Mouse (Mus musculus) megakaryocyte progenitor cell, adult 5-6 weeks (primary cell): ENCODE measurements around the gene Defb42. TPM values are rescaled to one million over a fixed set of nuclear protein-coding genes. Genes with fewer than 3 reads are reported as not detected.
A peak's percentile ranks its signal among the peaks of the same experiment; 100 is the strongest.

ENCODE experiments used
- ATAC-seq: replicated peaks from 2 replicates; pipeline ENCODE4 v1.8.0; 2016; ENCODE audit warnings: mild to moderate bottlenecking, moderate TSS enrichment, inconsistent platforms; ENCODE audit not compliant: poor library complexity
- total RNA-seq, 2 experiments: library from RNA; stranded (forward) in 1 of 2; stranded (reverse) in 1 of 2; fragments of 157-497, 149-512 nt in 1 of 2; fragments of 200-1000 nt in 1 of 2; gene quantifications; 2 replicates each; pipeline versions ENCODE4 v1.2.3 to v1.2.4; 2015 to 2017

Defb42 gene
- total RNA-seq (2015) (not detected in 2 replicates), total RNA-seq (2017) (not detected in 2 replicates)

DNA sequence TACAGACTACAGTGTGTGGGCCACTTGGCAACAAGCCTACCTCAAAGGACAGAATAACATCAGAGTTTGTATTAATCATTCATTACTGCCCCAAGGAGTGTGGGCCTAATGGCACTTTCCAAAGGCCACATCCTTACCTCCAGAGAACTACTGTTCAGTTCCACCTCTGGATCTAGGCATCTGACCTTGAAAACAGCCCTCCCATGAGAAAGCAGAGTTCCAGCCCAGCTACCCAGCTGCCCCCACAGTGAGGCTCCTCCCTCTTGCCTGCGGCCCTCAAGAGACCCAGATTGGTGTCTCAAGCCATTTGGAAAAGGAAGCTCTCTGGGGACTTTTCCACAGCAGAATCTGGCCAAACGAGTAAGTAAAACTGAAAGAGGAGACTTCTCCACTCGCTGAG, at the start of gene Defb42:
Gene Defb42 (plus strand): TSS at position 301 of the 400 bp plus-strand sequence.
- no peak for ATAC-seq

DNA sequence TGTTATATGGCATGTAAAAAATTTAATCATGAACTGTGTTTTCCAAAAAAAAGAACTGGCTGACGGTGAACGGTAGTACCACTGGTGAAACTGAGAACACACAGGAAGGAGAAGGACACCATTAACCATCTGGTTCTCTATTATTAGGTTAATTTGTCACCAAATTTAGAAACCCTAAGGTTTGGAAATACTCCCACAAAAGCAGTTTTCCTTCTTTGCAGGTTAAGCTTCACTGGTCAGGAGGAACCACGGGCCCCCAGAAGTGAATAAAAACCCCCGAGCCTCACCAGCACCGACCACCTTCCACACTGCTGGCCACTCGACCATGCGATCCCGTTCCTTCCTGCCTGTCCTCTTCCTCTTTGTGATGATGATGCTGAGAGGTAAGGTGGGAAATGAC, 49.0 kb upstream of the Defb42 start, which contains the start of gene Defb47:
Gene Defb47 (plus strand): TSS at position 301 of the 400 bp plus-strand sequence.
- ATAC-seq: no peak

DNA sequence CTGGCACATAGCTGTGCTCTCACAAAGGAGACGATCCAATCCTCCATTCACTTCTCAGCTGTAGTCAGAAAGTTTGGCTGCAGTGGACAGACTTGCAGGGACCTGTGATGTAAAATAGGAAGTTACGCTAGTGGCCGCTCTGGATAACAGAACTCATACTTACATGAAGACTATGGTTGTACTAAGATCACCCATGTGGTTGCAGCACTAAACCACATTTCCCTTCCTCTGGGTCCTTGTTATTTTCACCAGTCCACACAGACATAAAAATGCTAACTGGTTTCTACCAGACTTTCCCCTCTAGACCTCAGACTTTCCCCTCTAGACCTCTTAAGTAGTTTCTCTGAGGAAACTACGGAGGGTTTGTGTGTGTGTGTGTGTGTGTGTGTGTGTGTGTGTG, 47.8 kb upstream of the Defb42 start:
- ATAC-seq: peak; percentile 92

DNA sequence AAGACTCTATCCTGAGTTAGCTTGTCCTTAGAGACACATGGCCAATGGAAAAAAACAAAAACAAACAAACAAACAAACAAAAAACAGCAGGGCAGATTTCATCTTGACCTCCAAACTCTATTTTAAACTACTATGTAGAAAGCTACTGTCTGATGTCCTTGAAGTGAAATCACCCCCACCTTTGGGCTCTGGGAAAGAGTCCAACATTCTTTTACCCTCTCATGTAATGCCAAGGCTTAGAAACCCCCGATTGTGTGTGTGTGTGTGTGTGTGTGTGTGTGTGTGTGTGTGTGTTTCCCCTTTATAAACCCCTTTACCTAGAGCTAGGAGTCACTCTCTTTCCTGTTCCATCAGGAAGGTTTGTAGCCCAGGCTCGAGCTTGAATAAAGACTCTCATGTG, 44.2 kb upstream of the Defb42 start:
- no peak for ATAC-seq

DNA sequence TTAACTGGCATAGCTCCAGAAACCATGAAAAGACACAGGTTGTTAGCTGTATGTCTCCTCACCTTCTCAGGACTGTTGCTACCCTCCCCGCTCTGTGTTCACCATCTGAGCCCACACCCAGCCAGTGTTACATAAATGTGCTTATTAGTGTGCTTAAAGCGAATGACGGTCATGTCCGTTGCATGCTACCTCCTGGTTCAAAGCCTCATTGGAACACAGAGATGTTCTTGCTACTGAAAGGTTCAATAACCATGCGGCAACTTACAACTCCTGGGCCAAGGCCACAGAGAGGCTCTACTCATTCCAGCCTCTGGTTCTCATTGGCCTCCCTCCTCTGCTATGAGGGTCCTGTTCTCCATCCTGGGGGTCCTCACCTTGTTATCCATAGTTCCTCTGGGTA, 35.3 kb upstream of the Defb42 start, which contains the start of gene Defb43:
Gene Defb43 (plus strand): TSS at position 301 of the 400 bp plus-strand sequence.
- no peak for ATAC-seq

DNA sequence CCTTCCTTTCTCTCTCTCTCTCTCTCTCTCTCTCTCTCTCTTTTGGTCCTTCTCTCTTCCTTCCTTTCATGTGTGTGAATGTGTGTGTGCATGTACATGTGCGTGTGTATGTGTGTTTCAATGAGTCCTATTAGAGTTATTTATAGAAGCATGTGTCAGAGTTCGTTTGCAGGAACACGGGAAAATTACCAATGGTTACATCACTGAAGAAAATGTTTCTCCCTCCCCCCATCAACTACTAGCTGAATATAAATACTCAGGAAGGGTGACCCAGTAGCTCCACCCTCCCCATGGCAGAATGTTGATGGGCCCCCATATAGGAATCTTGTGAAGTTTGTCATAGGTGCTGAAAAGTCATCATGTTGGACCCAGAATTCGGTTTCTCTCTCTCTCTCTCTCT, 33.7 kb upstream of the Defb42 start:
- ATAC-seq: no peak

DNA sequence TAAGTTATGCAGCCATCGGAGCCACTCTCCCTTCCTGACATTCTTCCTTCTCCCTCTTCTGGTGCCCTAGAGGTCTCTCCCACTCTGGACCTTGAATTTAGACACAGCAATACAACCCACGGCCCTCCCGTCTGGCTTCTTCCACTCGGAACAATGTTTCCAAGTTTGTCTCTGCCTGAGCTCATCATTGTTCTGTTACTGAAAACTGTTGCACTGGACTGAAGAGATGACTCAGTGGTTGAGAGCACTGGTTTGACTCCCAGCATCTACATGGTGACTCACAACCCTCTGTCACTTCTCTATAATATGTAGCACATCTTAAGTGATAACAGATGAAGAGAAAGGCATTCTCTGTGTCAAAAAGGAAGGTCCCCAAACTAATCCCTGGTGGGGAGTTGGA, 32.1 kb upstream of the Defb42 start:
- ATAC-seq: no peak

DNA sequence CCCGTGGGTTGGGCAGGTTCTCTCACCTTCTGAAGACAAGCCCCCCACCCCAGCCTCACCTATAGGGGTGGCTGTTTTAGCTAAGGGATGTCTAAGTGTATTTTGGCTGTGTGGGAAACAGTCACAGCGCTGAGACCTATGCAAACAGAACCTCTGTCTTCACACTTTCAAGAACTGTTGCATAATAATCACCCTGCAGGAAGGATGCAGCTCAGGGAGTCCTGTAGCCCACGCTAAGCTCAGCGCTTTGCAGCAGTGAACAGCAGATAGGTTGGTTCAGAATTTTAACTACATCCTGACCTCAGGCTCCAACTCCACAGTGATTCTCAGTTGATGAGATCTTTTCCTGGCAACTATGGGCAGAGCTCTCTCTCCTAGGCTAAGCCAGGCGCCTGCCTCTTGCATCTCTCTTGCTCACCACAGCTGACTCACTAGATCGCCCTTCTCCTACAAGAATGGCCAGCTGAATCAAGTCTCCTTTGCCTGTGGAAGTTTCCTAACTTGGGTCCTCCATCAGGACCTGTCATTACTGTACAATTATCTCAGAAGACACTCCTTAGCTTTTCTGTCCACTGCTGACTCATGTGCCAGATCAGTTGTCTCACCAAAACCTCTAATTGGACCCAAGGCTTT, 26.2 kb upstream of the Defb42 start:
- no peak for ATAC-seq

DNA sequence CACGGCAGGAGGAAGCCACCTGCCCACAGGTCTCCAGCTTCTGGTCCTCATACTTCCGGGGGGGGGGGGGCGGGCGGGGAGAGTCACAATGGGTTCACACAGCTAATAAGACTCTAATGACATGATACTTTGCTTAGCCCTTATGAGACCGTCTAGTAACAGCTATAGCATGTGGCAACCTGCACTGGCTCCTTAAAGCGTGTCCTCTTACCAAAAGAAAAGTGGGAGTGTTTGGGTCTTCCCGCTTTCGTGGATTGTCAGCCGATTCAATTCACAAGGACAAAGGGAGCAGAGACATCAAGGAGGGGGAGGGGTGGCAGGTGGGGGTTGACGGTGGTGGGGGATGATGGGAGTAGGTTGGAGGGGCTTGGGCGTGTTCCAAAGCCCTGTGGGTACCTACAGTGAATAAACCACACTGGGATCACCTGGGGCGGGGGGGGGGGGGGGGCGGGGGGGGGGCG, 3.1 kb downstream of the Defb42 start, which contains the start of gene Defb30:
Gene Defb30 (minus strand): TSS at position 51 of the 461 bp plus-strand sequence.
- ATAC-seq: no peak

DNA sequence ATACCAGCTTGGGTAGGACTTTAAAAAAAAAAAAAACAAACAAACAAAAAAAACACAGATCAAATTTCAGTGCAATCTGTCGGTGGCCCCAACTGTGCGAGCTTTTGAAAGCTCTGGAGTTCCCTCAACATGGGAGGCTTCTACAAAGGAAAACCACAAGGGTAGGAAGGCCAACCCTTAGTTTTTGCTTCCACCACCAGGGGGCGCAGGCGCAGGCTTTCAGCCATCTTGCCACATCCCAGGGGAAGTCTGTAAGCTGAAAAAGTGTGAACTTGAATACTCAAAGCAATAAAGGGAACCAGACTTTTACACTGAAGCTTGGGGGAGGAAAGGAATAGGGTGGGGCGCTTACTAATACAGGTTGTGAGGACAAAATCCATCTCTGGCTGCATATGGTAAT, 4.0 kb downstream of the Defb42 start:
- peak; percentile 87 for ATAC-seq

DNA sequence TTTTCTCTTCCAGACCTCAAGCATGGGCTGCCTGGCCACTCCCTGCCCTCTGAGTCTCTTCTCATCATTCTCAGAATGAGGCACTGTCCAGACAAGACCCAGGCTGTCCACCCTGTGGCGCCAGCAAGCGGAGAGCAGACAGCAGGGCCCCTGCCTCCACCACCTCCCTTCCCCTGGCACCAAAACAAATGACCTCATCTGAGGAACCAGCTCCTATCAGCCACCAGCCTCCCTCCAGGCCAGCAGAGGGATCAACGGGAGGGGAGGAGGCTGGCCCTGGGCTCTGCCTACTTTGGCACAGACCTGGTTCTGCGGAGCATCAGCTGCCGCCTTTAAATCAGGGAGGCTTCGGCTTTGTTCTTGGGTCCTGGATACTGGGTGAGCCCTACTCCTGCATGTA, 7.9 kb downstream of the Defb42 start:
- no peak for ATAC-seq

DNA sequence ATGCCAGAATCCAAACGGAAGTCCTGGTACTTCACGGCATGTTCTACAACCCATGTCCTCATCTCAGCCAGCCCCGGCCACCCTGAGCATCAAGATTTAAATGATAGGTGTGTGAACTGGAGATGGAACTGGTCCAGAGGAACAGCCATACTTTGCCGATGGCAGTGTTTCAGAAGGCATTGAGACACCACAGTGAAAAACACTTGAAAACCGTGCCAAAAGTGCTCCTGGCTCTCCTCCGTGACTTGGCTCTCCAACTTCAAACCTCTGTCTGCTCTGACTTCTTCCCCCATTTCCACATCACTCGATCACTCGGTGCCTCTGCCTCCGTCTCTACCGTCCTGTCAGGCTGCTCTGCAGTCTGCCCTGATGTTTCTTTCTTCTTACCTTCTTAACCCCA, 13.6 kb downstream of the Defb42 start:
- no peak for ATAC-seq

DNA sequence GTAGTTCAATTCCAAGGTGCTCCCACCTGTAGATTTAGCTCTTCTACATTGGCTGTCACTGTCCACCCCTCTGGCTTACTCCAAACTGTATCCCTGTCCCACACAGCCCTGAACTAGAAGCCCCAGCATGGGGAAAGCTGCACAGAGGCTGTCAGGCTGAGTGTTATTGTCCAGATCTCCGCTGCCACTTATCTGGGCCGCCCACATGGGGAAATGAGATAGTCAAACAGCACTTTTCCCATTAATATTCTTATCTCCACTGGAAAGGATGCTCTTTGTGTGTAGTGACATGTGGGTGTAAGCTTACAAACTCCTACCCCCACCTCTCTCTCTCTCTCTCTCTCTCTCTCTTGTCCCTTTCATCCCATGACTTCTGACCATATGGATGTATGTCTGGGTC, 15.4 kb downstream of the Defb42 start:
- peak; percentile 78 for ATAC-seq

DNA sequence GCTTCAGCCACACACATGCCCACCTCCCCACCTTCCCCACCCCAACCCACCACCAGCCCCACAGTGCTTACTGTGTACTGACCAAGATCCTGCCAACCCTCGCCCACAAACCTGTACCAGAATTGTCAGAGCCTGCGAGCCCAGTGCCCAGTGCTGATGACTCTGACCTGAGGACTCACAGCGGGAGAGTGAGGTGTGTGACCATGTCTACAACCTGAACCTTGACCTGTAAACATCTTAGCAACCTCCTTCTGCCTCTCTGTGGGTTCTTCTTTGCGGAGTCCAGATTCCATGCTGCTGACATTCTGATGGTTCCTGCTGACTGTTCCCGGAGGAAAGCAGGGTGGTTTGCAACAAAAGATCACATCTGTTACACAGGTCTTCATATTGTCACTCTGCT, 18.6 kb downstream of the Defb42 start:
- no peak for ATAC-seq

DNA sequence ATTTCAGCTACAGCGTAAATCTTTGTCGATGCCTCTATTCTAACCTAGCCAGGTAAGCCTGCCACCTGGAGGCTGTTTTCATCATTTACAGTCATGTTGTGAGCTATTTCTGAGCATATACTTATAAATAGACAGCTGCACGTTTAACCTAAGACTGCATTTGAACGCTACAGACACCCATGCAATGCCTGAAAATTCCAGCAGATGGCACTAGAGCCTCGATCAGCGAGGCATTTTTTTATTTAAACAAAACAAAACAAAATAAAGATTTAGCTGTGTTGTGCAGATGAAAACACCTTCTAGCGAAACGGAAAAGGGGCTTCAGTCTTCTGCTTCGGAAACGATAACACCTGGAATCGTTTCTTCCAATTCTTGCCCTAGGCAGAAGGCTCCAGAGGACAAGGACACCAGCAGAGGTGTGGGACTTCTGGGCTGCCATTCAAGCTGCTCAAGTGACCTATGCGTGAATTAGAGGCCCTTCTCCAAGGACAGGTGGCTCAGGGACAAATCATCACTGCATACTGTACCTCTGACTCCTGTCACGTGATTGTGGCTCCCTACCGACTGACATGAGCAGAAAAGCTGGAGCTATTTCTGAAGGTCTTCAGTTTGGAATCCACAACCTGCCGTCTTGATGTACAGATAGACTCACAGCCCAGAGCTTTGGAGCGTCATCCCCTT, 20.0 kb downstream of the Defb42 start:
- ATAC-seq: peak; percentile 78

DNA sequence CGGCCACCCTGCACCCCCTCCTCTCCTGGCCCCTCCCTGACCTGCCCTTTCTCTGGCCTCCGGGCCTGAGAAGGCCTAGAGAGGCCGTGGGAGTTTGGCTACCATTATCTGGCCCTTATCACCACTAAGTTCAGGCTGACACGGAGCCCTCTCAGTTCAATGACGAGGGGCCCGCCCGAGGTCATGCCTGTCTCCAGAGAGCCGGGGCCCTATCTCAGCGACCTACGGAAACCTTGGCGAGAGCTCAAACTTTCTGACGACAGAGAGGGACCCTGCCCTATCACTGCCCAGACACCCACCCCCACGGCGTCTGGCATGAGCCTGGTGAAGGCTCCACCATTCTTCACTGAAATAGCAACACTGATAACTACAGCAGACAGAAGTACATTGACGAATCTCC, 20.9 kb downstream of the Defb42 start:
- peak; percentile 41 for ATAC-seq

Other genes with a start within 250 kb of the Defb42 start
- 18.2 and 19.6 TPM in 2 replicates for gene Wdfy2, start 209.3 kb upstream of the Defb42 start, total RNA-seq (2015)
- 22.1 and 24.2 TPM in 2 replicates for gene Wdfy2, start 209.3 kb upstream of the Defb42 start, total RNA-seq (2017)
- not detected in 2 replicates for gene Defb48, start 62.5 kb upstream of the Defb42 start, total RNA-seq (2015)
- not detected in 2 replicates for gene Defb48, start 62.5 kb upstream of the Defb42 start, total RNA-seq (2017)
- not detected in 2 replicates for gene Defb47, start 48.9 kb upstream of the Defb42 start, total RNA-seq (2015)
- not detected in 2 replicates for gene Defb47, start 48.9 kb upstream of the Defb42 start, total RNA-seq (2017)
- not detected in 2 replicates for gene Defb43, start 35.2 kb upstream of the Defb42 start, total RNA-seq (2015)
- gene Defb43, start 35.2 kb upstream of the Defb42 start, total RNA-seq (2017): not detected in 2 replicates
- gene Defb30, start 3.0 kb downstream of the Defb42 start, total RNA-seq (2015): not detected in 2 replicates
- not detected in 2 replicates for gene Defb30, start 3.0 kb downstream of the Defb42 start, total RNA-seq (2017)